23 mouse cellular contexts compared by ENCODE assay signal in the genomic region with DNA sequence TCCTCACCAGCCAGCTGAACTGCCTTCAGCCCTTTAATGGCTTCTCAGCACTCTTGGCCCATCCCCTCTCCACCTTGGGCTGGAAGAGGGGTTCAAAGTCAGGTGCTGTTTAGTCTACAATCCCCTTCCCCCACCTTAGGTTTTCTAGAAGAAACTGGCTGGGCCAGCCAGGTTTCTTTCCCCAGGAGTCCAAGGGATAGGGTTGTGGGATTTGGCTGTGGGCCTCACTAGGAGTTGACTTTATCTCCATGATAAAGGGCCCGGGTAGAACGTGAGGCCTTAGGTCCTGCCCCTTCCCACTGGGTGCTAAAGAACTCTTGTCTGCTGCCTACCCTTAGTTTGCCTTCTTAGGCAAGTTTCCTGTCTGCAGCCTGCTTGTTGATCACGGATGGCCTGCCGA.
DNase-seq lines count a peak whose midpoint lies in the region; ATAC-seq and TF ChIP-seq lines count a peak whose summit lies in the region.
"Had no signal": no experiment of that assay in that cellular context is flagged by ENCODE, and none has a peak within 500 bp of the region (broad histone marks: within the 10 kb centered on the region; RNA-seq: fewer than 3 reads in every experiment).

No protein-coding gene starts in this region.

- TF ChIP-seq CTCF in stomach, postnatal 0 days (IDR thresholded peaks at IDR 0.05; ENCODE audit: low read depth): no peak

- H3K36me3 ChIP-seq in embryonic facial prominence, embryonic 15.5 days: no peaks in the 10 kb centered on the region
- H3K36me3 ChIP-seq in embryonic facial prominence, embryonic 10.5 days (replicated peaks): no peaks in the 10 kb centered on the region
- no peaks in the 10 kb centered on the region for H3K36me3 ChIP-seq in stomach, embryonic 15.5 days
- H3K36me3 ChIP-seq in stomach, postnatal 0 days (ENCODE audit: control insufficient read depth, insufficient read depth, low read length): no peaks in the 10 kb centered on the region
- no peaks in the 10 kb centered on the region for H3K36me3 ChIP-seq in limb, embryonic 14.5 days (ENCODE audit: control insufficient read depth, insufficient read depth, low read length)
- no peaks in the 10 kb centered on the region for H3K36me3 ChIP-seq in liver, embryonic 11.5 days (ENCODE audit: control insufficient read depth, insufficient read depth, low read length)
- H3K36me3 ChIP-seq: embryonic facial prominence, embryonic 12.5 days; forebrain, embryonic 12.5 days; G1E; heart, embryonic 10.5 days; hindbrain, embryonic 10.5 days had no signal

- no peak overlapping the region for H3K4me2 ChIP-seq in embryonic facial prominence, embryonic 15.5 days (replicated peaks)
- H3K4me2 ChIP-seq in stomach, embryonic 15.5 days: no peak overlapping the region
- no peak overlapping the region for H3K4me2 ChIP-seq in stomach, postnatal 0 days (replicated peaks; ENCODE audit: low read depth)
- no peak overlapping the region for H3K4me2 ChIP-seq in limb, embryonic 14.5 days (replicated peaks; ENCODE audit: low read depth, low read length, severe bottlenecking)
- no peak overlapping the region for H3K4me2 ChIP-seq in liver, embryonic 11.5 days
- H3K4me2 ChIP-seq: embryonic facial prominence, embryonic 12.5 days; forebrain, embryonic 12.5 days; hindbrain, embryonic 14.5 days had no signal

- TF ChIP-seq POLR2A in limb, embryonic 14.5 days (IDR thresholded peaks at IDR 0.05; ENCODE audit: borderline replicate concordance, extremely low read depth, insufficient read depth, insufficient read length): no peak

- H3K9me3 ChIP-seq in embryonic facial prominence, embryonic 15.5 days (replicated peaks): no peaks in the 10 kb centered on the region
- H3K9me3 ChIP-seq in embryonic facial prominence, embryonic 10.5 days: no peaks in the 10 kb centered on the region
- no peaks in the 10 kb centered on the region for H3K9me3 ChIP-seq in stomach, embryonic 15.5 days
- no peaks in the 10 kb centered on the region for H3K9me3 ChIP-seq in stomach, postnatal 0 days (ENCODE audit: control insufficient read depth, low read length)
- H3K9me3 ChIP-seq in limb, embryonic 14.5 days (ENCODE audit: control insufficient read depth, low read length): no peaks in the 10 kb centered on the region
- H3K9me3 ChIP-seq in liver, embryonic 11.5 days (ENCODE audit: control insufficient read depth, low read length): no peaks in the 10 kb centered on the region
- H3K9me3 ChIP-seq: embryonic facial prominence, embryonic 12.5 days; forebrain, embryonic 12.5 days; heart, embryonic 10.5 days; hindbrain, embryonic 10.5 days had no signal

- no peak overlapping the region for H3K4me3 ChIP-seq in embryonic facial prominence, embryonic 15.5 days (replicated peaks)
- no peak overlapping the region for H3K4me3 ChIP-seq in embryonic facial prominence, embryonic 10.5 days
- H3K4me3 ChIP-seq in stomach, embryonic 15.5 days (replicated peaks): no peak overlapping the region
- no peak overlapping the region for H3K4me3 ChIP-seq in stomach, postnatal 0 days (ENCODE audit: low read depth, low read length)
- no peak overlapping the region for H3K4me3 ChIP-seq in limb, embryonic 14.5 days (replicated peaks; ENCODE audit: low read length)
- no peak overlapping the region for H3K4me3 ChIP-seq in liver, embryonic 11.5 days (ENCODE audit: low read depth, low read length)
- H3K4me3 ChIP-seq: embryonic facial prominence, embryonic 12.5 days; forebrain, embryonic 12.5 days; heart, embryonic 10.5 days; hindbrain, embryonic 10.5 days had no signal

- H3K27me3 ChIP-seq in embryonic facial prominence, embryonic 15.5 days: no peaks in the 10 kb centered on the region
- peaks cover 8% of the 10 kb centered on the region; the same call in 1 of the 2 replicates for H3K27me3 ChIP-seq in embryonic facial prominence, embryonic 10.5 days (replicated peaks; ENCODE audit: low read depth, poor library complexity, severe bottlenecking)
- H3K27me3 ChIP-seq in stomach, embryonic 15.5 days (replicated peaks): no peaks in the 10 kb centered on the region
- H3K27me3 ChIP-seq in stomach, postnatal 0 days (ENCODE audit: control insufficient read depth, insufficient read depth, low read length): no peaks in the 10 kb centered on the region
- H3K27me3 ChIP-seq in limb, embryonic 14.5 days (ENCODE audit: control insufficient read depth, insufficient read depth, low read length): no peaks in the 10 kb centered on the region
- no peaks in the 10 kb centered on the region for H3K27me3 ChIP-seq in liver, embryonic 11.5 days (replicated peaks; ENCODE audit: control insufficient read depth, insufficient read depth, low read length)
- H3K27me3 ChIP-seq: embryonic facial prominence, embryonic 12.5 days; forebrain, embryonic 12.5 days had no signal

- DNase-seq in embryonic facial prominence, embryonic 10.5 days (ENCODE audit: low spot score): no peak
- DNase-seq in stomach, postnatal 0 days (ENCODE audit: low spot score): no peak
- DNase-seq in limb, embryonic 14.5 days (ENCODE audit: low spot score): no peak
- DNase-seq in layer of hippocampus, adult 9-11 months: no peak
- no peak for DNase-seq in liver, embryonic 11.5 days (ENCODE audit: low spot score)
- DNase-seq: adrenal gland, postnatal 14 days; B cell, adult 2 months; cerebellum, adult 11-12 months; cerebellum, adult 9-11 months; cerebellum, postnatal 36 days; gastrocnemius, postnatal 10 days; heart, adult 18-20 months had no signal

- peak overlapping the region; percentile 58; the same call in 1 of the 2 replicates for H3K27ac ChIP-seq in embryonic facial prominence, embryonic 15.5 days (replicated peaks)
- no peak overlapping the region for H3K27ac ChIP-seq in embryonic facial prominence, embryonic 10.5 days (replicated peaks)
- no peak overlapping the region for H3K27ac ChIP-seq in stomach, embryonic 15.5 days
- H3K27ac ChIP-seq in stomach, postnatal 0 days (replicated peaks): no peak overlapping the region
- H3K27ac ChIP-seq in limb, embryonic 14.5 days (replicated peaks; ENCODE audit: low read depth, low read length): peak overlapping the region; percentile 45; the same call in 1 of the 2 replicates
- H3K27ac ChIP-seq in liver, embryonic 11.5 days (ENCODE audit: low read depth, low read length): no peak overlapping the region
- H3K27ac ChIP-seq: embryonic facial prominence, embryonic 12.5 days; forebrain, embryonic 12.5 days; heart, embryonic 10.5 days; hindbrain, embryonic 10.5 days; hindbrain, embryonic 14.5 days had no signal

- 46% methylated on average over 4 of the region's 4 CpGs for WGBS in embryonic facial prominence, embryonic 15.5 days
- 34% methylated on average over 4 of the region's 4 CpGs for WGBS in embryonic facial prominence, embryonic 10.5 days
- WGBS in stomach, embryonic 15.5 days: 44% methylated on average over 4 of the region's 4 CpGs
- WGBS in stomach, postnatal 0 days: 56% methylated on average over 4 of the region's 4 CpGs
- 53% methylated on average over 4 of the region's 4 CpGs for WGBS in limb, embryonic 14.5 days
- 47% methylated on average over 4 of the region's 4 CpGs for WGBS in liver, embryonic 11.5 days

- H3K4me1 ChIP-seq in embryonic facial prominence, embryonic 15.5 days: peaks cover 20% of the 10 kb centered on the region
- H3K4me1 ChIP-seq in embryonic facial prominence, embryonic 10.5 days: peaks cover 19% of the 10 kb centered on the region
- H3K4me1 ChIP-seq in stomach, embryonic 15.5 days: peaks cover 11% of the 10 kb centered on the region; the same call in 1 of the 2 replicates
- no peaks in the 10 kb centered on the region for H3K4me1 ChIP-seq in stomach, postnatal 0 days (replicated peaks; ENCODE audit: control insufficient read depth, insufficient read depth)
- H3K4me1 ChIP-seq in limb, embryonic 14.5 days (ENCODE audit: control insufficient read depth, insufficient read depth, low read length): peaks cover 19% of the 10 kb centered on the region
- H3K4me1 ChIP-seq in liver, embryonic 11.5 days (replicated peaks; ENCODE audit: control insufficient read depth, insufficient read depth, low read length): no peaks in the 10 kb centered on the region; the same call in 1 of the 2 replicates

- no peak for ATAC-seq in embryonic facial prominence, embryonic 15.5 days (ENCODE audit: insufficient number of reproducible peaks, low FRiP score, low TSS enrichment, low read depth)
- 0 out of 2 replicates have a peak, but pooled peaks have one; percentile 25 for ATAC-seq in stomach, embryonic 15.5 days (ENCODE audit: insufficient read depth, low FRiP score, low read depth)
- ATAC-seq in stomach, postnatal 0 days (ENCODE audit: low FRiP score, low TSS enrichment): no peak
- no peak for ATAC-seq in limb, embryonic 14.5 days (ENCODE audit: low FRiP score, low read depth)
- no peak for ATAC-seq in liver, embryonic 11.5 days (replicated peaks; ENCODE audit: low FRiP score)
- ATAC-seq: activated CD4-positive, CD25-positive, alpha-beta regulatory T cell, adult 4 months; CD4-positive, CD25-positive, alpha-beta regulatory T cell, adult 4 months; forebrain, embryonic 16.5 days had no signal

- H3K9ac ChIP-seq in embryonic facial prominence, embryonic 15.5 days: no peak overlapping the region
- H3K9ac ChIP-seq in stomach, embryonic 15.5 days: no peak overlapping the region
- H3K9ac ChIP-seq in stomach, postnatal 0 days (ENCODE audit: low read length): no peak overlapping the region
- H3K9ac ChIP-seq in limb, embryonic 14.5 days (ENCODE audit: low read depth, low read length, severe bottlenecking): no peak overlapping the region
- H3K9ac ChIP-seq in liver, embryonic 11.5 days (ENCODE audit: low read depth, low read length): no peak overlapping the region
- H3K9ac ChIP-seq: embryonic facial prominence, embryonic 12.5 days; forebrain, embryonic 12.5 days; hindbrain, embryonic 14.5 days had no signal

- no peak for TF ChIP-seq EP300 in stomach, postnatal 0 days (optimal IDR thresholded peaks at IDR 0.05)

Comparison
In these comparisons a context has a peak if more than half of its experiments do, and no peak if none do; other contexts are left out.
1. H3K27ac ChIP-seq: peak in embryonic facial prominence, embryonic 15.5 days (single experiment) and limb, embryonic 14.5 days (single experiment); none in embryonic facial prominence, embryonic 10.5 days (single experiment), stomach, embryonic 15.5 days (single experiment), stomach, postnatal 0 days (single experiment) and liver, embryonic 11.5 days (single experiment).